Mouse (Mus musculus) stomach, embryonic 14.5 days (tissue): ENCODE data around the gene Lamc3. TPM values are rescaled to one million over a fixed set of nuclear protein-coding genes. Genes with fewer than 3 reads are reported as not detected.

Experiments used
- ATAC-seq: fragments of 200-750 bp; cut with Nextera tagmentation; 2 replicates; pipeline ENCODE4 v1.8.0; 2017; ENCODE audit warnings: low read depth, moderate TSS enrichment; ENCODE audit not compliant: insufficient number of reproducible peaks, insufficient read depth, low FRiP score
- H3K27ac ChIP-seq: fragments of 300-500 bp; sonication (generic); 2 replicates; pipeline ENCODE4 v1.5.1; 2014; ENCODE audit warnings: mild to moderate bottlenecking, low read length, moderate library complexity, mixed read lengths
- H3K27me3 ChIP-seq: fragments of 300-500 bp; sonication (generic); 2 replicates; pipeline ENCODE4 v1.6.1; 2014; ENCODE audit warnings: low read length, control low read depth, mixed read lengths; ENCODE audit not compliant: control insufficient read depth, insufficient read depth
- H3K36me3 ChIP-seq: fragments of 300-500 bp; sonication (generic); 2 replicates; pipeline ENCODE4 v1.6.1; 2014; ENCODE audit warnings: mild to moderate bottlenecking, control low read depth, low read length, moderate library complexity, mixed read lengths; ENCODE audit not compliant: control insufficient read depth, insufficient read depth
- H3K4me1 ChIP-seq: fragments of 300-500 bp; sonication (generic); 2 replicates; pipeline ENCODE4 v1.6.1; 2014; ENCODE audit warnings: low read length, control low read depth, mixed read lengths; ENCODE audit not compliant: control insufficient read depth, insufficient read depth
- H3K4me2 ChIP-seq: fragments of 300-500 bp; sonication (generic); replicated peaks from 2 replicates; pipeline ENCODE4 v1.6.1; 2014; ENCODE audit warnings: low read depth, low read length, control low read depth
- H3K4me3 ChIP-seq: fragments of 300-500 bp; sonication (generic); 2 replicates; pipeline ENCODE4 v1.5.1; 2014; ENCODE audit warnings: low read depth, low read length, control low read depth
- H3K9ac ChIP-seq: fragments of 300-500 bp; sonication (generic); replicated peaks from 2 replicates; pipeline ENCODE4 v1.6.1; 2014; ENCODE audit warnings: low read depth, mild to moderate bottlenecking, control low read depth, low read length, moderate library complexity, mixed read lengths
- H3K9me3 ChIP-seq: fragments of 300-500 bp; sonication (generic); 2 replicates; pipeline ENCODE4 v1.6.1; 2016; ENCODE audit warnings: low read depth, low read length, control low read depth; ENCODE audit not compliant: control insufficient read depth
- WGBS: fragments of 180-500 bp; shearing (Covaris S2); extraction: QIAGEN DNeasy Blood & Tissue Kit; methylation state at CpG from one replicate; pipeline ENCODE4 v1.1.7; 2014; 5-methylcytosine and 5-hydroxymethylcytosine counted together
- polyA plus RNA-seq: library from polyadenylated mRNA; unstranded; fragments of >200 nt; fragmentation: Nextera tagmentation; extraction: Ambion mirVana; gene quantifications from 2 replicates; pipeline ENCODE4 v1.2.1, GENCODE M21; 2014

Gene Lamc3
- polyA plus RNA-seq, 1 experiment from 2014 or later: 0.36 TPM

DNA sequence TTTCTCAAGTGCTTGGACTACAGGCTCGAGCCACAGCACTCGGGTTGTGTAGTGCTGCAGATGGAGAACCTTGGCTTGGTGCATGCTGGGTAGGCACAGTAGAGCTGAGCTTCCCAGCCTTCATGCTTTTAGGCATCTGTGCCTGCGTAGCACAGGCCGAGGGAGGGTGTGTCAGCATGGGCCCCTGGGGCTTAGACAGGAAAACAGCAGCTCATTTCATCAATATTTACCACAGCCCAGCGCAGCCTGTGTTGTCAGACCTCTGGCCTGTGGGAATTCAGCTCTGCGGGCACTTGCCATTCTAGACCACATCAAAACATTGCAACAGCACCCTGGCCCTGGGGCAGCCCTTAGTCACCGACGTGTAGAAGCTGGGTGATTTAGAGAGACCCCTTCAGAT lies 31.1 kb upstream of the Lamc3 start:
- H3K27me3 ChIP-seq: no peaks in the 10 kb centered on the region
- no peak overlapping the region for H3K4me2 ChIP-seq
- H3K4me1 ChIP-seq: peaks cover 7% of the 10 kb centered on the region; the same call in 1 of the 2 replicates
- H3K36me3 ChIP-seq: no peaks in the 10 kb centered on the region
- H3K27ac ChIP-seq: no peak overlapping the region
- no peak overlapping the region for H3K9ac ChIP-seq
- ATAC-seq: no peak
- no peak overlapping the region for H3K4me3 ChIP-seq
- 85% methylated on average over 8 of the region's 8 CpGs for WGBS
- no peaks in the 10 kb centered on the region for H3K9me3 ChIP-seq

DNA sequence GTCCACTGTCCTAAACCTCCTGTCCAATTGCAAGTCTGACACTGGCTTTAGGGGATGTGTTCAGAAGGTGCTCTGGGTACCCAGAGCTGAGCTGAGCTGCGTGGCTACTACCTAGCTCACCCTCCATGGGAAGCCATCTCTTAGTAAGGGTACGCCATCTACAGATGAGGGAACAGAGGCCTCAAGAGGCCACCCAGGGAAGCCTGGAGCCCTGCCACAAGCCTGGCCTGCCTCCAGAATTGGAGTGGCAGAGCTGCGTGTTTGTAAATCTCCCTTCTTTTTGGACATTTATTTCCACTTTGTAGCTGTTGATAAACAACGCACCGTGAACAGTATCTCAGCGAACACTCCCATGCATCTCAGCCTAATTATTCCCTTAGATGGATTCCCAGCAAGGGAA lies 29.9 kb upstream of the Lamc3 start:
- no peaks in the 10 kb centered on the region for H3K27me3 ChIP-seq
- H3K27ac ChIP-seq: no peak overlapping the region
- H3K9me3 ChIP-seq: no peaks in the 10 kb centered on the region
- H3K36me3 ChIP-seq: no peaks in the 10 kb centered on the region
- H3K9ac ChIP-seq: no peak overlapping the region
- no peak overlapping the region for H3K4me3 ChIP-seq
- peaks cover 7% of the 10 kb centered on the region; the same call in 1 of the 2 replicates for H3K4me1 ChIP-seq
- no peak for ATAC-seq
- no peak overlapping the region for H3K4me2 ChIP-seq
- 65% methylated on average over 6 of the region's 6 CpGs for WGBS

- WGBS: 30% methylated on average over 12 of the region's 12 CpGs
- Histone ChIP-seq H3K4me2 (no peak overlapping the region), H3K4me1 (peaks cover 7% of the 10 kb centered on the region; the same call in 1 of the 2 replicates), H3K9me3 (no peaks in the 10 kb centered on the region), H3K4me3 (no peak overlapping the region), H3K9ac (no peak overlapping the region), H3K27me3 (no peaks in the 10 kb centered on the region), H3K27ac (no peak overlapping the region), H3K36me3 (no peaks in the 10 kb centered on the region)
- no peak for ATAC-seq
Observed at GRCm38 (mm10) chr2:31858500-31858899, 28.6 kb upstream of the Lamc3 start.

DNA sequence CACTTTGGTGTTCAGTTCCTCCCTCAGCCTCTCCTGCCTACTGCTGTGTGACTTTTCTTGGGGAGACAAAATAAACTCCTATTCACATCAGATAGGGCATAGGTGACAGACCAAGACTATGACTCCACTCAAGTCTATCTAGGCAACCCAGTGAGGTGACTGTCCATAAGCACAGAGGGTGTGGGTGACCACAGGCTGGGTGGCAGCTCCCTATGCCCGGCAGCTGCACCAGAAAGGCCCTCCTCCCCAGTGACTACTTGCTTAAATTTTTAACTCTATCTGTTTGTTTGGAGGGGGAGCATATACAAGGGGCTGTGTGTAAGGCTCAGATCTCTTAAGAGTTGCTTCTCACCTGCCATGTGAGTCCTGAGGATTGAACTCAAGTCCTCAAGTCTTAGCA lies 24.2 kb upstream of the Lamc3 start:
- WGBS: 54% methylated on average over 1 of the region's 1 CpGs
- Histone ChIP-seq H3K4me3 (no peak overlapping the region), H3K4me1 (0 out of 2 replicates have a peak, but pooled peaks cover 3% of the 10 kb centered on the region), H3K36me3 (no peaks in the 10 kb centered on the region), H3K4me2 (no peak overlapping the region), H3K9me3 (no peaks in the 10 kb centered on the region), H3K27me3 (no peaks in the 10 kb centered on the region), H3K27ac (no peak overlapping the region), H3K9ac (no peak overlapping the region)
- ATAC-seq: no peak

- ATAC-seq: no peak
- H3K4me2 ChIP-seq: no peak overlapping the region
- H3K27me3 ChIP-seq: no peaks in the 10 kb centered on the region
- no peaks in the 10 kb centered on the region for H3K9me3 ChIP-seq
- whole genome bisulfite sequencing: 88% methylated on average over 1 of the region's 1 CpGs
- no peak overlapping the region for H3K4me3 ChIP-seq
- H3K9ac ChIP-seq: no peak overlapping the region
- H3K4me1 ChIP-seq: 0 out of 2 replicates have a peak, but pooled peaks cover under 1% of the 10 kb centered on the region
- no peaks in the 10 kb centered on the region for H3K36me3 ChIP-seq
- H3K27ac ChIP-seq: no peak overlapping the region
Observed at GRCm38 (mm10) chr2:31863766-31864165, 23.3 kb upstream of the Lamc3 start.

DNA sequence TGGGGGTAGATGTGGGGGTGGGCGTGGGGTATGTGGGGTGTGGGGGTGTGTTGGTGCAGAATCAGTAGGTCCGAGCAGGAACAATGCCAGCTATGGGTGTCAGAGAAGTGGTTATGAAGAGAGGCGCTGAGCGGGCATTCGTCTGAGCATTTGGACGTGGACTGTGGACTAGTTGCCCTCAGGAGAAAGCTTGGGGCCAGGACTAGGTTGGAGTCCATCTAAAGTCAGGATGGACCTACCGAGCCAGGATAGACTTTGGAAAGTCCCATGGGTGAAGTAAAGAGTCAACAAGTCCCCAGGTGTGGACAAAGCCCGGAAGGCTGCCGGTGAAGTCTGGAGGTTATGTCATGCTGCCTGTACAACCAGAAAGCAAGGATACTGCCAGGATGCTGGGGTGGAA lies 22.2 kb upstream of the Lamc3 start:
- WGBS: 85% methylated on average over 9 of the region's 9 CpGs
- Histone ChIP-seq H3K4me1 (no peaks in the 10 kb centered on the region), H3K36me3 (no peaks in the 10 kb centered on the region), H3K9me3 (no peaks in the 10 kb centered on the region), H3K4me2 (no peak overlapping the region), H3K27ac (no peak overlapping the region), H3K9ac (no peak overlapping the region), H3K4me3 (no peak overlapping the region), H3K27me3 (no peaks in the 10 kb centered on the region)
- no peak for ATAC-seq

DNA sequence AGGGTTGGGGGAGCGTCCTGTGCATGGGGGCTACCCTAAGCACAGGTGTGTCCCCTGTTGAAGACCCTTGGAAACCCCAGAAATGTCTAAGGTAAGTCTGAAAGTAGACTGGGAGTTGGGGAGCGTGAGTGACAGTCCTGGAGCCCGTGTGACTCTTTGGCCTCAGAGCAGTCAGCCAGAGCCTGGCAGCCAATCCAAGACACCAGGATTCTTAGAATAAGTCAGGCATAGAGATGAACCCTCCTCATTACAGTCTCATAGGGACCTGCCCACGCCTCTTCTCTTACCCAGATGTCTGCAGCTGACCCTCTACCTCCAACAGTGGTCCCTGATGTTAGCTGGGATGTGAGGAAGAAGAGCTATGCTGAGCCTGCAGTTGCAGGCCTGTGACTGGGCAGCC lies 21.8 kb upstream of the Lamc3 start:
- H3K9ac ChIP-seq: no peak overlapping the region
- H3K27me3 ChIP-seq: no peaks in the 10 kb centered on the region
- WGBS: 61% methylated on average over 4 of the region's 4 CpGs
- H3K9me3 ChIP-seq: no peaks in the 10 kb centered on the region
- no peaks in the 10 kb centered on the region for H3K36me3 ChIP-seq
- no peak overlapping the region for H3K4me2 ChIP-seq
- ATAC-seq: no peak
- H3K4me1 ChIP-seq: no peaks in the 10 kb centered on the region
- H3K27ac ChIP-seq: no peak overlapping the region
- no peak overlapping the region for H3K4me3 ChIP-seq

DNA sequence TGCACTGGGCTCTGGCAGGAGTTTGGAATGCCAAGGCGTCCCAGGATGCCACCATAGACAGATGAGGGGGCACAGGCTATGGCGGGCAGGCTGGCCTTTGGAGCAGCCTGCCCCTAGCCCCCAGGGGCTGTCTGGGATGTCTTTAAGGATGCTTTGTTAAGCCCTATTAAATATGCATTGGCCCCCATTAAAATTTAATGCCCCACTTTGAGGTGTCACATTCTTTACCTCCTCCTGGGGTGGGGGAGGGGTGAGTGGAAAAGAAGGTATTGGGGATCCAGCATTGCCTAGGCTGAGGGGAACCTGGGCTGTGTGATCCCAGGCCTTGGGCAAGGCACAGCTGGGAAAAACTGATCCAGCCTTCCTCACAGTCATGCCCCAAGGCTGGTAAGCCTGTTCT lies 21.3 kb upstream of the Lamc3 start:
- 38% methylated on average over 2 of the region's 2 CpGs for WGBS
- H3K9me3 ChIP-seq: no peaks in the 10 kb centered on the region
- no peak overlapping the region for H3K9ac ChIP-seq
- no peaks in the 10 kb centered on the region for H3K36me3 ChIP-seq
- no peaks in the 10 kb centered on the region for H3K27me3 ChIP-seq
- no peak overlapping the region for H3K4me3 ChIP-seq
- H3K4me2 ChIP-seq: no peak overlapping the region
- no peaks in the 10 kb centered on the region for H3K4me1 ChIP-seq
- no peak for ATAC-seq
- no peak overlapping the region for H3K27ac ChIP-seq

DNA sequence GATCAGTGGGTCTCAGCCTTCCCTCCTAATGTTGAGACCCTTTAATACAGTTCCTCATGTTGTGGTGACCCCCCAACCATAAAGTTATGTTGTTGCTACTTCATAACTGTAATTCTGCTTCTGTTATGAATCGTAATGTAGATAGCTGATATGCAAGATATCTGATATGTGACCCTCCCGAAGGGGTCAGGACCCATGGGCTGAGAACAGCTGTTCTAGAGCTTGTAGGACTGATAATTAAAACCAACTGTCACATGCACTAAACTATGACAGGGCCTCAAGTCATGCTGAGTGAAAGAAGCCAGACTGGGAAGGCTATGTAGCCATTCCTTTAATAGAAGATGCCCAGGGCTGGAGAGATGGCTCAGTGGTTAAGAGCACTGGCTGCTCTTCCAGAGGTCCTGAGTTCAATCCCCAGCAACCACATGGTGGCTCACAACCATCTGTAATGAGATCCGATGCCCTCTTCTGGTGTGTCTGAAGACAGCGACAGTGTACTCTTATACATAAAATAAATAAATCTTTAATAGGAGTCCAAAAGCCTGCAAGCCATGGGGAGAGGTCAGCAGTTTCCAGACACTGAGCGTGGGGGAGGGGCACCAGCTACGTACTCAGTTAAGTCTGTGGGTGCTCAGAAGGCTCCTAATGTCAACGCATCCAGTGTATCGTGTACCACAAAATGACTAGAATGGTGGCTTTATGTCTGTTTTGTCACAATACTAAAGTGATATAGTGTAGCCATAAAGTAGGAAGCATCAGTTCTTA lies 19.1 kb upstream of the Lamc3 start:
- Histone ChIP-seq H3K9me3 (no peaks in the 10 kb centered on the region), H3K27me3 (no peaks in the 10 kb centered on the region), H3K4me3 (no peak overlapping the region), H3K9ac (no peak overlapping the region), H3K4me2 (no peak overlapping the region), H3K27ac (no peak overlapping the region), H3K4me1 (no peaks in the 10 kb centered on the region), H3K36me3 (no peaks in the 10 kb centered on the region)
- no peak for ATAC-seq
- 77% methylated on average over 8 of the region's 8 CpGs for WGBS
